13 mouse cellular contexts compared by ENCODE assay signal in genomic region chr13:112220184-112220583, GRCm38 (mm10).
"Had no signal": no experiment of that assay in that cellular context is flagged by ENCODE, and none has a peak within 500 bp of the region (broad histone marks: within the 10 kb centered on the region; RNA-seq: fewer than 3 reads in every experiment).

No protein-coding gene starts in this region.

- DNase-seq: gastrocnemius, adult 2 months; gastrocnemius, postnatal 10 days; gastrocnemius, postnatal 25 days; heart, adult 18-20 months; heart, postnatal 10 days; heart, postnatal 4 days; kidney, adult 18-20 months; kidney, adult 8-10 months; kidney, postnatal 10 days; kidney, postnatal 36 days; layer of hippocampus, adult 9-11 months; layer of hippocampus, postnatal 36 days; left cerebral cortex, postnatal 4 days had no signal
